Mouse (Mus musculus) hematopoietic stem cell, adult 5-6 weeks (primary cell): ENCODE measurements at regions not wholly inside any gene's neighbourhood (a gene's known extent, or its start where the extent isn't known, plus 50 kb on each side); places are given as distances from the start of the nearest gene placed in this dataset.

Experiments used
- ATAC-seq, 2 experiments: fragments of 125-278 bp in 1 of 2; replicated peaks in 1 of 2; 2 replicates each; pipeline ENCODE4 v1.8.0; 2016 to 2017; ENCODE audit warnings: inconsistent platforms in 2 of 2, mild to moderate bottlenecking in 2 of 2, moderate number of reproducible peaks in 2 of 2, low read depth in 1 of 2, moderate TSS enrichment in 1 of 2; ENCODE audit not compliant: low FRiP score in 2 of 2, poor library complexity in 2 of 2, severe bottlenecking in 2 of 2, insufficient read depth in 1 of 2, low TSS enrichment in 1 of 2

GRCm38 (mm10) chr7:98768460-98768859 is 65.6 kb downstream of the Thap12 start:
- no peak for ATAC-seq

- peak in 1 of 2 experiments; percentile 17; a peak in 1 of 4 replicates for ATAC-seq
Observed at GRCm38 (mm10) chr7:98769111-98769734, 65.7 kb upstream of the Wnt11 start.

- ATAC-seq: peak; percentile 69 to 72
Observed at GRCm38 (mm10) chr7:98770257-98770890, 64.5 kb upstream of the Wnt11 start.

GRCm38 (mm10) chr7:98771134-98771775 is 63.7 kb upstream of the Wnt11 start:
- ATAC-seq: no peak

- no peak for ATAC-seq
Observed at GRCm38 (mm10) chr7:98774597-98774996, 60.3 kb upstream of the Wnt11 start.

GRCm38 (mm10) chr7:98775031-98775430 is 59.9 kb upstream of the Wnt11 start:
- no peak for ATAC-seq

- ATAC-seq: no peak
Observed at GRCm38 (mm10) chr7:98777304-98777849, 57.5 kb upstream of the Wnt11 start.

GRCm38 (mm10) chr7:98778929-98779328 is 56.0 kb upstream of the Wnt11 start:
- ATAC-seq: peak; percentile 62 to 76

GRCm38 (mm10) chr7:98783521-98783920 is 51.4 kb upstream of the Wnt11 start:
- ATAC-seq: no peak

- ATAC-seq: no peak
Observed at GRCm38 (mm10) chr7:98783954-98784353, 51.0 kb upstream of the Wnt11 start.

- no peak for ATAC-seq
Observed at GRCm38 (mm10) chr7:98784369-98784931, 50.5 kb upstream of the Wnt11 start.
